Mouse (Mus musculus) forebrain, embryonic 14.5 days (tissue): ENCODE measurements at regions not wholly inside any gene's neighbourhood (a gene's known extent, or its start where the extent isn't known, plus 50 kb on each side); places are given as distances from the start of the nearest gene placed in this dataset.

ENCODE experiments used
- ATAC-seq: fragments of 200-750 bp; cut with Nextera tagmentation; 2 replicates; pipeline ENCODE4 v1.8.0; 2017; ENCODE audit warnings: mild to moderate bottlenecking, moderate library complexity
- DNase-seq: peaks from one replicate; pipeline ENCODE4 v3.0.0-alpha.2; 2015; ENCODE audit warnings: low spot score
- H3K27ac ChIP-seq: fragments of 300-500 bp; sonication (generic); 2 replicates; pipeline ENCODE4 v1.5.1; 2014; ENCODE audit warnings: low read depth, mild to moderate bottlenecking, control low read depth, low read length, moderate library complexity
- H3K27me3 ChIP-seq: fragments of 300-500 bp; sonication (generic); replicated peaks from 2 replicates; pipeline ENCODE4 v1.6.1; 2014; ENCODE audit warnings: low read length, control low read depth, mixed read lengths; ENCODE audit not compliant: control insufficient read depth, insufficient read depth
- H3K36me3 ChIP-seq: fragments of 300-500 bp; sonication (generic); 2 replicates; pipeline ENCODE4 v1.6.1; 2014; ENCODE audit warnings: low read length, control low read depth; ENCODE audit not compliant: control insufficient read depth, insufficient read depth
- H3K4me1 ChIP-seq: fragments of 300-500 bp; sonication (generic); 2 replicates; pipeline ENCODE4 v1.6.1; 2014; ENCODE audit warnings: antibody characterized with exemption, low read length, control low read depth; ENCODE audit not compliant: control insufficient read depth, insufficient read depth
- H3K4me2 ChIP-seq: fragments of 300-500 bp; sonication (generic); 2 replicates; pipeline ENCODE4 v1.6.1; 2014; ENCODE audit warnings: mild to moderate bottlenecking, control low read depth, low read length
- H3K4me3 ChIP-seq: fragments of 300-500 bp; sonication (generic); 2 replicates; pipeline ENCODE4 v1.5.1; 2014; ENCODE audit warnings: low read depth, low read length, control low read depth
- H3K9ac ChIP-seq: fragments of 300-500 bp; sonication (generic); 2 replicates; pipeline ENCODE4 v1.6.1; 2014; ENCODE audit warnings: mild to moderate bottlenecking, low read length, control low read depth, moderate library complexity
- H3K9me3 ChIP-seq: fragments of 300-500 bp; sonication (generic); replicated peaks from 2 replicates; pipeline ENCODE4 v1.6.1; 2016; ENCODE audit warnings: low read length, control low read depth, mixed read lengths; ENCODE audit not compliant: control insufficient read depth
- WGBS: fragments of 180-500 bp; shearing (Covaris S2); extraction: QIAGEN DNeasy Blood & Tissue Kit; methylation state at CpG from one replicate; pipeline ENCODE4 v1.1.7; 2014; 5-methylcytosine and 5-hydroxymethylcytosine counted together

GRCm38 (mm10) chr2:167852582-167852981 lies 79.3 kb upstream of the Ptpn1 start:
- H3K4me2 ChIP-seq: no peak overlapping the region
- no peak overlapping the region for H3K4me3 ChIP-seq
- DNase-seq (no peak), ATAC-seq (no peak)
- 88% methylated on average over 9 of the region's 9 CpGs for WGBS
- H3K36me3 ChIP-seq: no peaks in the 10 kb centered on the region
- no peaks in the 10 kb centered on the region for H3K27me3 ChIP-seq
- H3K4me1 ChIP-seq: no peaks in the 10 kb centered on the region
- H3K27ac ChIP-seq: no peak overlapping the region
- no peaks in the 10 kb centered on the region for H3K9me3 ChIP-seq
- no peak overlapping the region for H3K9ac ChIP-seq

DNA sequence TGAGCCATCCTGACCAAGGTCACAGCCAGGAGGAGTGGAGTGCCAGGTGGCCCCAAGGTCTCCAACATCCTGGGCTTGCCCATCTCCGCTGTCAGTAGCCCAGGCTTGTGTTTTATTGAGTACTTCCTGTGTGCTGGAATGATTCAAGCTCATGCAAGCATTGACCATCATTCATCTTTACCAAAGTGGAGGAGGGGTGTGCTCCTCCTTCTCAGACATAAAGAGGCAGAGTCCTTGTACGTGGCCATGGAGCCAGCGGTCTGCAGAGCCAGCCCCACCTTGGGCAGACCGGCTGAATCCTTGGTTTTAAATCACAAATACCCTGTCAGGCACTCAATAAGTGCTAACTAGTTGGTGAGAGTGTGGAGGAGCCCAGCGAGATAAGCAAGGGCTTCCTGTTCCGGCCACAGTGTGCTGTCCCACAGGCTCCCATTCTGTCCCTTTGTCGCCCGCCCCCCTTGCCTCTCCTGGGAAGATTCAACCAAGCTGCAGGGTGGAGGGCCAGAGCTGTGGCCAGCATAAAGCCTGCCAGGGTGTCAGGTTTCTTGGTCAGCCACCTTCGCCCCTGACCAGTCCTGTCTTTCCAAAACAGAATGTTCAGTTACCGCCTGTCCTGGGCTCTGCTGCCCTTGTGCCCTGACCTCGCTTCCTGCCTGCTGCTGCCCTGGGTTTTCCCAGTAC lies 80.5 kb upstream of the Ptpn1 start:
- WGBS: 35% methylated on average over 11 of the region's 11 CpGs
- H3K27ac ChIP-seq: no peak overlapping the region
- H3K27me3 ChIP-seq: no peaks in the 10 kb centered on the region
- no peak overlapping the region for H3K4me2 ChIP-seq
- no peak for ATAC-seq
- no peaks in the 10 kb centered on the region for H3K36me3 ChIP-seq
- H3K4me1 ChIP-seq: no peaks in the 10 kb centered on the region
- no peak overlapping the region for H3K9ac ChIP-seq
- DNase-seq: no peak
- H3K9me3 ChIP-seq: no peaks in the 10 kb centered on the region
- H3K4me3 ChIP-seq: no peak overlapping the region

DNA sequence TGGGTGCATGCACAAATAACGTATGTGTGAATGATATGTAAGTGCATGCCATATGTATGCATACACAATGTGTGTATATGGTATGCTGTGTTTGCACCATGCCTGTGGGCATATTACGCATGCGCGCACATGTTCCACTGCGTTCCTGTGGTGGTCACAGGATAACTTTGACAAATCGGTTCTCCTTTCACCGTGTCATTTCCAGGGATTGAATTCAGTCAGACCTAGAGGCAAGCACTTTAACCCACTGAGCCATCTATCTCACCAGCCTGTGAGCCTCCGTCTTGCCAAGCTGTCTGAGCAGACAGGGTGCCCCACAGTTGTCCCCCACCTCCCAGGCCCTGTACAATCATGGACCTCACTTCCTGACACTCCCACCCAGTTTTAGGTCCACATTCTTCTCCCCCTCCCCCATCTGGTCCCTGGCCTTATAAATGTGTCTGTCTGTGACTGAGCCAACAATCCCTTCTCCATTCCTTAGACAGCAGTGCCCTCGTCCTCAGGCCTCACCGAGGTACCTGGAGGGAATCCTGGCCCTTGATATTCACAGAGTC lies 81.8 kb upstream of the Ptpn1 start:
- 84% methylated on average over 10 of the region's 10 CpGs for WGBS
- Histone ChIP-seq H3K4me3 (no peak overlapping the region), H3K4me1 (no peaks in the 10 kb centered on the region), H3K36me3 (no peaks in the 10 kb centered on the region), H3K9me3 (no peaks in the 10 kb centered on the region), H3K27me3 (no peaks in the 10 kb centered on the region), H3K4me2 (no peak overlapping the region), H3K9ac (no peak overlapping the region), H3K27ac (no peak overlapping the region)
- DNase-seq (no peak), ATAC-seq (no peak)

GRCm38 (mm10) chr2:167848468-167849440 lies 83.1 kb upstream of the Ptpn1 start:
- Histone ChIP-seq H3K27ac (no peak overlapping the region), H3K4me2 (no peak overlapping the region), H3K36me3 (no peaks in the 10 kb centered on the region), H3K27me3 (no peaks in the 10 kb centered on the region), H3K4me1 (no peaks in the 10 kb centered on the region), H3K9me3 (no peaks in the 10 kb centered on the region), H3K9ac (no peak overlapping the region), H3K4me3 (no peak overlapping the region)
- DNase-seq (no peak), ATAC-seq (no peak)
- 77% methylated on average over 7 of the region's 7 CpGs for WGBS

GRCm38 (mm10) chr2:167847281-167848077 lies 84.4 kb upstream of the Ptpn1 start:
- no peaks in the 10 kb centered on the region for H3K9me3 ChIP-seq
- no peak for ATAC-seq
- H3K4me1 ChIP-seq: no peaks in the 10 kb centered on the region
- 78% methylated on average over 12 of the region's 12 CpGs for WGBS
- H3K9ac ChIP-seq: no peak overlapping the region
- H3K4me3 ChIP-seq: no peak overlapping the region
- H3K36me3 ChIP-seq: no peaks in the 10 kb centered on the region
- H3K27me3 ChIP-seq: no peaks in the 10 kb centered on the region
- H3K27ac ChIP-seq: no peak overlapping the region
- no peak for DNase-seq
- no peak overlapping the region for H3K4me2 ChIP-seq

DNA sequence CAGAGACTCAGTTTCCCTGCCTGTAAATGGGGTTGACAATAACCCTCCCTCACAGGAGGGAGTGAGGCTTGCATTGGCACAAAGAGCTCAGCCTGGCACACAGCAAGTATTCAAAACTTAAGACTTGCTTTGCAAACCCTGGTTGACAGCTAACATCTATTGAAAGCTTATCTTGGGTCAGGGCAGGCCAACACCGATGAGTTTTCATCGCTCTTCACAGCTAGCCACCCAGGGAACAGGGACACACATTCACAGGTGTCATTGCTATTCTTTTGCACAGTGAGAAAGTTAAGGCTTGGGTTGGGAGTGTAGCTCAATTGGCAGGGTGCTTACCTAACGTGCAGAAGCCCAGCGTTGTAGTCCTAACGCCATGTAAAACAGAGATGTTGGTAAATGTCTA lies 86.5 kb upstream of the Ptpn1 start:
- H3K4me2 ChIP-seq: no peak overlapping the region
- H3K4me1 ChIP-seq: no peaks in the 10 kb centered on the region
- ATAC-seq (no peak), DNase-seq (no peak)
- WGBS: 85% methylated on average over 5 of the region's 5 CpGs
- no peak overlapping the region for H3K9ac ChIP-seq
- H3K4me3 ChIP-seq: no peak overlapping the region
- H3K27ac ChIP-seq: no peak overlapping the region
- no peaks in the 10 kb centered on the region for H3K36me3 ChIP-seq
- H3K9me3 ChIP-seq: no peaks in the 10 kb centered on the region
- no peaks in the 10 kb centered on the region for H3K27me3 ChIP-seq

DNA sequence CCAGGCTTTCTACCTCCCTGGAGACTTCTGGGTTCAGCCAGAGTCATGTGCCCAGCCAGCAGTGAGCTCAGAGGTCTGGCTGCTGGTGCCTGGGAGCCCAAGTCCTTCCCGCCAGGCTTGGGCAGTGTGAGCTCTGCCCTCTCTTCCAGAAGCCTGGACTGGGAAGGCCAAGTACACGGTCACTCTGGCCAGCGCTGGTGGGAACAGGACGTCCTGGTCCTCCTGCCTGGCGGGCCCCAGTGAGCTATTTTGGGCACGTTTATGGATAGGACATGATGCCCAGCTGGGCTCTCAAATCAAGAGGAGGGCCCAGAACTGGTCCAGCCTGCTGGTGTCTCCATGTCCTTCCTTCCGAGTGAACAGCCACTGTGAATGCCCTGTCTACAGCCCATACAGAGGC lies 87.3 kb upstream of the Ptpn1 start:
- no peaks in the 10 kb centered on the region for H3K4me1 ChIP-seq
- ATAC-seq (no peak), DNase-seq (no peak)
- no peak overlapping the region for H3K4me3 ChIP-seq
- H3K4me2 ChIP-seq: no peak overlapping the region
- H3K27me3 ChIP-seq: no peaks in the 10 kb centered on the region
- no peaks in the 10 kb centered on the region for H3K36me3 ChIP-seq
- no peak overlapping the region for H3K9ac ChIP-seq
- WGBS: 82% methylated on average over 7 of the region's 7 CpGs
- H3K9me3 ChIP-seq: no peaks in the 10 kb centered on the region
- H3K27ac ChIP-seq: no peak overlapping the region

DNA sequence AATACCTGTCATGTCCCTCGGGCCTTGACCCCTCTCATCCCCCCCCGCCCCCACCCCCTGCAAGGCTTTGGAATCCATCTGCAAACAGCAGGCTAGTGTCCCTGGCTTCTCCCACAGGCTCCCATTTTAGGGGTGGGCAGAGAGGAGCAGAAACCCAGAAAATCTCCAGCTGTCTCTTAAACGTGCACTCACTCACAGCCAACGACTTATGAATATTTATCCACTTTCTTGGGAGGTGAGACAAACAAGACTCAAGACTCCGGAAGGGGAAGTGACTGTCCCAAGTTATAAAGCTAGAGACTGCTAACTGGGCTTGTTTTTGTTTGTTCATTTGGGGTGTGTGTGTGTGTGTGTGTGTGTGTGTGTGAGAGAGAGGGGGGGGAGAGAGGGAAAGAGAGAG lies 87.9 kb upstream of the Ptpn1 start:
- Histone ChIP-seq H3K4me1 (no peaks in the 10 kb centered on the region), H3K9ac (no peak overlapping the region), H3K4me3 (no peak overlapping the region), H3K27ac (no peak overlapping the region), H3K27me3 (no peaks in the 10 kb centered on the region), H3K9me3 (no peaks in the 10 kb centered on the region), H3K36me3 (no peaks in the 10 kb centered on the region), H3K4me2 (no peak overlapping the region)
- 53% methylated on average over 5 of the region's 5 CpGs for whole genome bisulfite sequencing
- DNase-seq (peak; percentile 53), ATAC-seq (no peak)
